Mouse (Mus musculus): ENCODE results near the gene Pram1. TPM values are rescaled to one million over a fixed set of nuclear protein-coding genes. Genes with fewer than 3 reads are reported as not detected.
"Not testable (repeated sequence)": the region's sequence is repeated elsewhere in the genome, so short reads cannot be mapped to it uniquely, and the experiment has no call there.

Gene Pram1
- total RNA-seq (2021): under 1 TPM in 1 of 2 experiments, not detected in 1; 0.27 TPM

- DNase-seq (ENCODE audit: extremely low spot score in 1 of 2, low spot score in 1 of 2): no peak
Measured at GRCm38 (mm10) chr17:33637516-33638276, at the start of gene Pram1. Gene Pram1, plus strand, starts transcription at chr17:33638056.

GRCm38 (mm10) chr17:33597271-33597670, 40.6 kb upstream of the Pram1 start:
- DNase-seq (ENCODE audit: extremely low spot score in 1 of 2, low spot score in 1 of 2): no peak

GRCm38 (mm10) chr17:33598506-33598905, 39.4 kb upstream of the Pram1 start:
- no peak for DNase-seq (ENCODE audit: extremely low spot score in 1 of 2, low spot score in 1 of 2)

GRCm38 (mm10) chr17:33599836-33600475, 37.9 kb upstream of the Pram1 start:
- DNase-seq (ENCODE audit: extremely low spot score in 1 of 2, low spot score in 1 of 2): no peak

- no peak for DNase-seq (ENCODE audit: extremely low spot score in 1 of 2, low spot score in 1 of 2)
Measured at GRCm38 (mm10) chr17:33600831-33601230, 37.0 kb upstream of the Pram1 start.

GRCm38 (mm10) chr17:33601947-33602346, 35.9 kb upstream of the Pram1 start:
- DNase-seq (ENCODE audit: extremely low spot score in 1 of 2, low spot score in 1 of 2): no peak

- DNase-seq (ENCODE audit: extremely low spot score in 1 of 2, low spot score in 1 of 2): no peak
Measured at GRCm38 (mm10) chr17:33607273-33607672, 30.6 kb upstream of the Pram1 start.

- no peak for DNase-seq (ENCODE audit: extremely low spot score in 1 of 2, low spot score in 1 of 2)
Measured at GRCm38 (mm10) chr17:33610548-33610947, 27.3 kb upstream of the Pram1 start.

- not testable (repeated sequence) for DNase-seq (ENCODE audit: extremely low spot score in 1 of 2, low spot score in 1 of 2)
Measured at GRCm38 (mm10) chr17:33613726-33614125, 24.1 kb upstream of the Pram1 start.

GRCm38 (mm10) chr17:33627281-33627680, 10.6 kb upstream of the Pram1 start:
- no peak for DNase-seq (ENCODE audit: extremely low spot score in 1 of 2, low spot score in 1 of 2)

GRCm38 (mm10) chr17:33628621-33629486, 9.0 kb upstream of the Pram1 start, which contains the start of gene Zfp414:
Gene Zfp414, plus strand, starts transcription at chr17:33629090.
- DNase-seq (ENCODE audit: extremely low spot score in 1 of 2, low spot score in 1 of 2): peak; percentile 83 to 84

GRCm38 (mm10) chr17:33629487-33630125, 8.2 kb upstream of the Pram1 start:
- no peak for DNase-seq (ENCODE audit: extremely low spot score in 1 of 2, low spot score in 1 of 2)

- DNase-seq (ENCODE audit: extremely low spot score in 1 of 2, low spot score in 1 of 2): no peak
Measured at GRCm38 (mm10) chr17:33630171-33630895, 7.5 kb upstream of the Pram1 start.

GRCm38 (mm10) chr17:33631236-33631635, 6.6 kb upstream of the Pram1 start:
- DNase-seq (ENCODE audit: extremely low spot score in 1 of 2, low spot score in 1 of 2): no peak

GRCm38 (mm10) chr17:33631796-33632195, 6.1 kb upstream of the Pram1 start:
- DNase-seq (ENCODE audit: extremely low spot score in 1 of 2, low spot score in 1 of 2): no peak

GRCm38 (mm10) chr17:33637038-33637437, 818 bp upstream of the Pram1 start:
- no peak for DNase-seq (ENCODE audit: extremely low spot score in 1 of 2, low spot score in 1 of 2)

GRCm38 (mm10) chr17:33639743-33640142, 1.9 kb downstream of the Pram1 start:
- no peak for DNase-seq (ENCODE audit: extremely low spot score in 1 of 2, low spot score in 1 of 2)

GRCm38 (mm10) chr17:33644068-33644467, 6.2 kb downstream of the Pram1 start:
- DNase-seq (ENCODE audit: extremely low spot score in 1 of 2, low spot score in 1 of 2): no peak

GRCm38 (mm10) chr17:33645073-33645472, 7.2 kb downstream of the Pram1 start:
- no peak for DNase-seq (ENCODE audit: extremely low spot score in 1 of 2, low spot score in 1 of 2)

All from layer of hippocampus, postnatal 25 days (tissue).